Mouse (Mus musculus): Measurements from ENCODE around the gene Troap.

DNA sequence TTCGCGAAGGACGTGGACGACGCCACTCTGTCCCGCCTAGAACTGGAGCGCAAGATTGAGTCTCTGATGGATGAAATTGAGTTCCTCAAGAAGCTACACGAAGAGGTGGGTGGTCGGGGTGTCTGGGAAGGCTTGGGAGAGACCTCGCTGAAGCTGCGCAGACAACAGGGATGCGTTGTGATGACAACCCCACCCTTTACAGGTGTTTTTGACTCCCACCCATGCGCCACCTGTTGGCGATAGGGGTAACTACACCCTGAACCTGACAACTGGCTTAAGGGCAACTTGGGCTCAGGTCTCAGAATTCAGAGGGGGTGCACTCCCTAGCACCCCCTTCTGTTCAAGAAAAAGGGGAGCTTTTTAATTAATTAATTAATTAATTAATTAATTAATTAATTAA lies 18.0 kb upstream of the Troap start:
- TF ChIP-seq ZNF384 (IDR thresholded peaks at IDR 0.05; ENCODE audit: low read depth, low read length) (no peak), ZC3H11A (IDR thresholded peaks at IDR 0.05; ENCODE audit: borderline replicate concordance, low read depth, low read length) (no peak)

Measured in ES-E14 (cell line).